Mouse (Mus musculus) liver, embryonic 14.5 days (tissue): ENCODE results near the gene Supt3. TPM values are rescaled to one million over a fixed set of nuclear protein-coding genes. Genes with fewer than 3 reads are reported as not detected.
A peak's percentile ranks its signal among the peaks of the same experiment; 100 is the strongest.

ENCODE experiments used
- ATAC-seq: fragments of 200-750 bp; cut with Nextera tagmentation; 2 replicates; pipeline ENCODE4 v1.8.0; 2017; ENCODE audit warnings: moderate number of reproducible peaks, mild to moderate bottlenecking, moderate library complexity; ENCODE audit not compliant: insufficient read depth
- DNase-seq, 3 experiments: peaks; one replicate each; pipeline ENCODE4 v3.0.0-alpha.2; 2012 to 2013; ENCODE audit warnings: low read depth in 3 of 3, low spot score in 3 of 3
- H3K27ac ChIP-seq: fragments of 300-500 bp; sonication (generic); 2 replicates; pipeline ENCODE4 v1.5.1; 2014; ENCODE audit warnings: moderate library complexity, mild to moderate bottlenecking, control low read depth, inconsistent platforms
- H3K27me3 ChIP-seq: fragments of 300-500 bp; sonication (generic); 2 replicates; pipeline ENCODE4 v1.6.1; 2014; ENCODE audit warnings: mild to moderate bottlenecking, low read length, moderate library complexity; ENCODE audit not compliant: control insufficient read depth, insufficient read depth
- H3K36me3 ChIP-seq: fragments of 300-500 bp; sonication (generic); replicated peaks from 2 replicates; pipeline ENCODE4 v1.6.1; 2014; ENCODE audit warnings: low read depth; ENCODE audit not compliant: control insufficient read depth, insufficient read depth
- H3K4me1 ChIP-seq, 2 experiments: fragments of 200-500 bp in 1 of 2; fragments of 300-500 bp in 1 of 2; sonication (generic) in 1 of 2; replicated peaks; 2 replicates each; pipeline ENCODE4 v1.6.1; 2012 to 2014; ENCODE audit warnings: antibody characterized with exemption in 1 of 2, inconsistent platforms in 1 of 2, low read length in 1 of 2; ENCODE audit not compliant: control insufficient read depth in 2 of 2, insufficient read depth in 2 of 2
- H3K4me2 ChIP-seq: fragments of 300-500 bp; sonication (generic); 2 replicates; pipeline ENCODE4 v1.6.1; 2014; ENCODE audit warnings: low read depth, mild to moderate bottlenecking, control low read depth, moderate library complexity
- H3K4me3 ChIP-seq, 2 experiments: fragments of 200-500 bp in 1 of 2; fragments of 300-500 bp in 1 of 2; sonication (generic) in 1 of 2; 2 replicates each; pipeline ENCODE4 v1.5.1; 2012 to 2014; ENCODE audit warnings: low read depth in 2 of 2, low read length in 2 of 2, mild to moderate bottlenecking in 2 of 2, control low read depth in 1 of 2, inconsistent platforms in 1 of 2, moderate library complexity in 1 of 2; ENCODE audit not compliant: insufficient read depth in 1 of 2
- H3K9ac ChIP-seq: fragments of 300-500 bp; sonication (generic); replicated peaks from 2 replicates; pipeline ENCODE4 v1.6.1; 2014; ENCODE audit warnings: mild to moderate bottlenecking, control low read depth, moderate library complexity
- H3K9me3 ChIP-seq: fragments of 300-500 bp; sonication (generic); 2 replicates; pipeline ENCODE4 v1.6.1; 2016; ENCODE audit warnings: low read length, mixed read lengths; ENCODE audit not compliant: control insufficient read depth
- CTCF ChIP-seq: IDR thresholded peaks from 2 replicates; pipeline ENCODE4 v1.5.1; 2016; ENCODE audit warnings: antibody characterized with exemption, low read depth, control low read depth
- EP300 ChIP-seq: IDR thresholded peaks from 2 replicates; pipeline ENCODE4 v1.6.1; 2016; ENCODE audit warnings: antibody characterized with exemption, low read depth
- WGBS: fragments of 180-500 bp; shearing (Covaris S2); extraction: QIAGEN DNeasy Blood & Tissue Kit; methylation state at CpG from one replicate; pipeline ENCODE4 v1.1.7; 2014; ENCODE audit not compliant: insufficient replicate concordance; 5-methylcytosine and 5-hydroxymethylcytosine counted together
- polyA plus RNA-seq, 2 experiments: library from polyadenylated mRNA; depleted of rRNA in 1 of 2; stranded (reverse) in 1 of 2; unstranded in 1 of 2; fragments of >200 nt; fragmentation: Nextera tagmentation in 1 of 2; extraction: Ambion mirVana in 1 of 2; gene quantifications; 2 replicates each; pipeline versions ENCODE4 v1.2.1 to v1.2.3; 2012 to 2014

The Supt3 gene
- polyA plus RNA-seq, 2 experiments = 2.7 to 5.3 TPM

DNA sequence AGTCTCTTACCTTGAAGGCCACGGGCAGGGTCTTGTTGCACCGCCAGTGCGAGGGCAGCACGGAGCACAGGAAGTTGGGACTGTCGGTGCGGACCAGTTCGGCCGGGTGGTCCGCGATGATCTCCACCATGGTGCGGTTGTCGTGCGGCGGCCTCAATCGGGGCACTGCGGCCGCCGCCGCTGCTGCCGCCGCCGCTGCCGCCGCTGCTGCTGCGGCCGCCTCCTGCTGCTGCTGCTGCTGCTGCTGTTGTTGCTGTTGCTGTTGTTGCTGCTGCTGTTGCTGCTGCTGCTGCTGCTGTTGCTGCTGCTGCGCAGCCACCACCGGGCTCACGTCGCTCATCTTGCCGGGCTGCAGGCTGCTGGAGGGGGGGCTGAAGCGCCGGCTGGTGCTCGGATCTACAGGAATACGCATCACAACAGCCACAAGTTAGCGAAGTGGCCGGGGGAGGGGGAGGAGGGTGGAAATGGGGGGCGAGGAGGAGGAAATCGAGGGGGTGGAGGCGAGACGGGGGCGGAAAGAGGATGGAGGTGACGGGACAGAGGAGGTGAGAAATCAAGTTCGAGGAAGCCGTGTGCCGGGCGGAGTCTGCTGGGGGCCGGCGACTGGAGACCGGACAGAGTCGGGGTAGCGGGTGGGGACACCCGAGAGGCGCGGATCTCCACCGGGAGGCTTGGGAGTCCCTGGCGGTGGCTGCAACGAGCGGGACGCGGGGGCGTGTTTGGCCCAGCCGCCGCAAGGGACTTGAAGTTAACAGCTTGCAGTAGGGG lies 41.5 kb upstream of the Supt3 start:
- TF ChIP-seq CTCF (no peak), EP300 (no peak)
- DNase-seq = no peak
- no peak for ATAC-seq

GRCm38 (mm10) chr17:44735991-44736561 lies 40.9 kb upstream of the Supt3 start:
- Histone ChIP-seq H3K4me2 (peak overlapping the region; percentile 58), H3K27ac (no peak overlapping the region), H3K36me3 (no peaks in the 10 kb centered on the region), H3K9me3 (no peaks in the 10 kb centered on the region), H3K4me3 (peak overlapping the region; percentile 53 to 57), H3K9ac (no peak overlapping the region), H3K27me3 (peaks cover 67% of the 10 kb centered on the region), H3K4me1 (no peaks in the 10 kb centered on the region)
- ATAC-seq = no peak
- under 1% methylated on average over 65 of the region's 73 CpGs for WGBS
- DNase-seq = no peak
- TF ChIP-seq CTCF = no peak
- no peak for TF ChIP-seq EP300

More for the DNA sequence above, 41.5 kb upstream of the Supt3 start:
- Histone ChIP-seq H3K4me2 (peak overlapping the region; percentile 58), H3K9ac (no peak overlapping the region), H3K27ac (no peak overlapping the region), H3K36me3 (no peaks in the 10 kb centered on the region), H3K4me3 (peak overlapping the region; percentile 53 to 57), H3K27me3 (peaks cover 67% of the 10 kb centered on the region), H3K9me3 (no peaks in the 10 kb centered on the region), H3K4me1 (no peaks in the 10 kb centered on the region)
- under 1% methylated on average over 64 of the region's 64 CpGs for WGBS

DNA sequence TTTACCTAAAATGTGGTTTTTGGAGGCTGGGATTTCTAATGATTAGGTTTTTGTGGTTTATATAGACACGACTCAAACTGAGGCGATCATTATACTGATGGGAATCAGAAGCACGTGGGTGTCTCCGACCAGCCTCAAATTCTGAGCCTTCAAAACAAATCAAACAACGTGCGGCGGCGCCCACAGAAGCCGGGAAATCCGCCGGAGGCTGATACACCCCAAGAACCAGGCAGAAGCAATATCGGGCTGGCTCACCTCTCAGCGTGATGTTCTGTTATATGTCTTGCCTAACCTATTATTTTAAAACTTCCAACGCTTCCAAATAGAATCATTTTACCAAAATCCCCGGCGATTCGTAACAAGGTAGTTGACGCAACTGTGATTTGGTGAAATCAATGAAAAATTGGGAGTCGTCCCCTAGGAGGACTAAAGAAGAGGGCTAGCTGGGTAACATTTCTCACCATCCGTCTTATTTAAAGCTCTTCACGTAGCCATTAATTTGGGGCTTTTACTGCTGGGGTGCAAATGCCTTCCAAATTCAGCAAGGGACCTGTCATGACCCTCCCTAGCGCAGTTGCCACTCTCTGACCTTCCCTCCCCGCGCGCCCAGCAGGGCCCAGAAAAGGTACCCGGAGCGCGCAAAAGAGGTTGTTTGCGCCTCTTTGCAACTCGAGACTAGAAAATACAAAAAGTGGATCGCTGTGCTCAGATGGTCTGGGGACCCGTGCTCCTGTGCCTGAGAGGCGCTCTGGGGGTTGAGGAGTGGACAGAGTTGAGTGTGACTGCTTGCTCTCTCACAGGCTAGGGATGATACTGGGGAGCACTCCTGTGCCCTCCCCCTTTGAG lies 39.5 kb upstream of the Supt3 start:
- 1% methylated on average over 33 of the region's 33 CpGs for WGBS

GRCm38 (mm10) chr17:44738121-44738637 lies 38.8 kb upstream of the Supt3 start:
- no peaks in the 10 kb centered on the region for H3K36me3 ChIP-seq
- H3K27ac ChIP-seq = no peak overlapping the region
- no peak for ATAC-seq
- peaks cover 64% of the 10 kb centered on the region for H3K27me3 ChIP-seq
- TF ChIP-seq CTCF (no peak), EP300 (no peak)
- WGBS = 2% methylated on average over 17 of the region's 22 CpGs
- H3K9ac ChIP-seq = no peak overlapping the region
- H3K4me1 ChIP-seq = no peaks in the 10 kb centered on the region
- H3K9me3 ChIP-seq = no peaks in the 10 kb centered on the region
- DNase-seq = no peak
- peak overlapping the region; percentile 26 for H3K4me2 ChIP-seq
- H3K4me3 ChIP-seq = no peak overlapping the region

More for the DNA sequence above, 39.5 kb upstream of the Supt3 start:
- no peaks in the 10 kb centered on the region for H3K9me3 ChIP-seq
- no peak overlapping the region for H3K4me3 ChIP-seq
- no peak for TF ChIP-seq CTCF
- no peak for TF ChIP-seq EP300
- H3K4me2 ChIP-seq = peak overlapping the region; percentile 26
- no peak for DNase-seq
- no peaks in the 10 kb centered on the region for H3K4me1 ChIP-seq
- H3K9ac ChIP-seq = no peak overlapping the region
- H3K36me3 ChIP-seq = no peaks in the 10 kb centered on the region
- H3K27me3 ChIP-seq = peaks cover 67% of the 10 kb centered on the region
- H3K27ac ChIP-seq = no peak overlapping the region
- ATAC-seq = no peak

- TF ChIP-seq CTCF = no peak
- ATAC-seq (no peak), DNase-seq (no peak)
- Histone ChIP-seq H3K27ac (no peak overlapping the region), H3K4me1 (no peaks in the 10 kb centered on the region), H3K27me3 (peaks cover 23% of the 10 kb centered on the region), H3K9me3 (no peaks in the 10 kb centered on the region), H3K36me3 (no peaks in the 10 kb centered on the region), H3K9ac (no peak overlapping the region), H3K4me3 (no peak overlapping the region), H3K4me2 (no peak overlapping the region)
- WGBS = 76% methylated on average over 9 of the region's 9 CpGs
Observed at GRCm38 (mm10) chr17:44742246-44742645, 34.7 kb upstream of the Supt3 start.
